Mouse (Mus musculus) hindbrain, embryonic 13.5 days (tissue): ENCODE measurements around the gene Csde1. TPM values are rescaled to one million over a fixed set of nuclear protein-coding genes. Genes with fewer than 3 reads are reported as not detected.
A peak's percentile ranks its signal among the peaks of the same experiment; 100 is the strongest.

Experiments used
- ATAC-seq: fragments of 200-750 bp; cut with Nextera tagmentation; 2 replicates; pipeline ENCODE4 v1.8.0; 2017; ENCODE audit warnings: moderate TSS enrichment; ENCODE audit not compliant: low FRiP score
- H3K27ac ChIP-seq: fragments of 300-500 bp; sonication (generic); 2 replicates; pipeline ENCODE4 v1.5.1; 2015; ENCODE audit warnings: inconsistent platforms, mild to moderate bottlenecking, moderate library complexity
- H3K27me3 ChIP-seq: fragments of 300-500 bp; sonication (generic); 2 replicates; pipeline ENCODE4 v1.6.1; 2015; ENCODE audit warnings: mild to moderate bottlenecking, inconsistent platforms
- H3K36me3 ChIP-seq: fragments of 300-500 bp; sonication (generic); 2 replicates; pipeline ENCODE4 v1.6.1; 2015; ENCODE audit warnings: mild to moderate bottlenecking, inconsistent platforms
- H3K4me1 ChIP-seq: fragments of 300-500 bp; sonication (generic); replicated peaks from 2 replicates; pipeline ENCODE4 v1.6.1; 2015; ENCODE audit warnings: inconsistent platforms
- H3K4me2 ChIP-seq: fragments of 300-500 bp; sonication (generic); 2 replicates; pipeline ENCODE4 v1.6.1; 2015; ENCODE audit warnings: inconsistent platforms, mild to moderate bottlenecking, moderate library complexity
- H3K4me3 ChIP-seq: fragments of 300-500 bp; sonication (generic); 2 replicates; pipeline ENCODE4 v1.5.1; 2015; ENCODE audit warnings: mild to moderate bottlenecking, inconsistent platforms
- H3K9ac ChIP-seq: fragments of 300-500 bp; sonication (generic); 2 replicates; pipeline ENCODE4 v1.6.1; 2015; ENCODE audit warnings: mild to moderate bottlenecking, inconsistent platforms
- H3K9me3 ChIP-seq: fragments of 300-500 bp; sonication (generic); 2 replicates; pipeline ENCODE4 v1.6.1; 2016; ENCODE audit warnings: inconsistent platforms
- WGBS: fragments of 180-500 bp; shearing (Covaris S2); methylation state at CpG from one replicate; pipeline ENCODE4 v1.1.7; 2015; 5-methylcytosine and 5-hydroxymethylcytosine counted together
- polyA plus RNA-seq: library from polyadenylated mRNA; unstranded; fragments of >200 nt; fragmentation: Nextera tagmentation; extraction: Ambion mirVana; gene quantifications from 2 replicates; pipeline ENCODE4 v1.2.1, GENCODE M21; 2015

Gene Csde1
- polyA plus RNA-seq, 1 experiment from 2014 or later, result 448 TPM

DNA sequence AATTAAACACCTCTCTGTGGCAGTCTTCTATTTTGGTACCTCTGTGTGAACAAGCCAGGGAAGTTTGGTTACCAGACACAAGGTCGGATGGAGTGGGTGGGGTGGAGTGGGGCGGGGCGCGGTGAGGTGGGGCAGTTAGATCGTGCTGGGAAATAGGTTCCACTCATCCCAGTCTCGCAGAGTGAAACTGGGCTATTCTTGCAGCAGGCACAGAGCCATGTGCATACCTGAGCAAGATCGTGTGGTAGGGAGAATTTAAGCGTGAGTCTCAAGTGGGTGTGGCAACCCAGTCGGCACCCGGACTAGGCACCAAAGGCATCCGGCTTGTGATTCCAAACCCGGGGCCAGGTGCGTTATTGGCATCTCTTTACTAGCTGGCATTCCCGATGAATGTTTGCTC is 81.7 kb downstream of the Csde1 start:
- H3K9ac ChIP-seq, result peak overlapping the region; percentile 77; the same call in 1 of the 2 replicates
- peak overlapping the region; percentile 93 for H3K4me2 ChIP-seq
- 0 out of 2 replicates have a peak, but pooled peaks have one; percentile 29 for ATAC-seq
- H3K9me3 ChIP-seq, result no peaks in the 10 kb centered on the region
- H3K36me3 ChIP-seq, result no peaks in the 10 kb centered on the region
- WGBS, result 3% methylated on average over 14 of the region's 14 CpGs
- peaks cover 43% of the 10 kb centered on the region for H3K27me3 ChIP-seq
- peaks cover 14% of the 10 kb centered on the region for H3K4me1 ChIP-seq
- H3K4me3 ChIP-seq, result peak overlapping the region; percentile 64
- H3K27ac ChIP-seq, result no peak overlapping the region

DNA sequence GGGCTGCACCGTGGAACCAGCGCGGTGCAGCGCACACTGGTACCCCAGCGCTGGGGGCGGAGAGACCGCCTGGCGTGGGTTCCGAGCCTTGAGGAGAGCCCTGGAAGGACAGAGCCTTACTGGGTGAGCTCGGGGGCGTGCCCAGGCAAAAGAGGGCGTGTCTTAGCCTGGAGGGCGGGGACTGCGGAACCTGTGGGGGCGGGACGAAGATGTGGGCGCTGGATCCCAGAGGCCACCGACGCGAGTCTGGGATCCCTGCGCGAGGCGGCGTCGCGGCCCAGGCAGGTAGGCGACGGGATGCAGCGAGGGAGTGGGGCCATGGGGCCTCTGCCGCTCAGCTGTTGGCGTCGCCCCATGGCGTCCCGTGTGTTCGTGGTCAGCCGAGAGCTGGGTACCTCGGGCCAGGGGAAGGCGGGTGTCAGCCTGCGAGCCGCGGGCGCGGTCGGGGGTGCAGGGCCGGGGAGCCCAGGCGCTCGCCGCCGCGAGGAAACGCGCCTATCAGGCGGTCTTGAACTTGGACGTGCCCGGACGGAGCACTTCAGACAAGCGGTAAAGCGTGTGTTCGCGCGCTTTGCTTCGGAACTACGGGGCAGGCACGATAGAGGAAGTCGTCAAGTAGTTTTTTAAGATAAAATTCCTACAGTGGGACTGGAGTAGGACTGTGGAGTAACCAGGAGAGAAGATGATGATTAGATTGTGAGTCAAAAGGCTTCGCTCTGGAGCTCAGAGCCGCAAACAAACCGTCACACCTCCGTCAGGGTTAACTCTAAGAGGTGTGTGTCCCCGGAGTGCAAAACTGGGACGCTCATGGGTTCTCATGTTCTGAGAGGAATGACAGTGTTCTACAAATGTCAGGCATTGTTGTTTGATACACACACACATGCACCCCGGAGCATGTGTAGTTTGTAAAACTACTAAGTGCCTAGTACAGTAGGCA is 82.5 kb downstream of the Csde1 start, which contains the start of gene Dennd2c:
TSS of gene Dennd2c (plus strand) at position 151 of the 937 bp plus-strand sequence.
- under 1% methylated on average over 61 of the region's 72 CpGs for whole genome bisulfite sequencing
- Histone ChIP-seq H3K36me3 (no peaks in the 10 kb centered on the region), H3K4me2 (peak within 1 kb of the TSS; percentile 93), H3K9ac (peak within 1 kb of the TSS; percentile 77), H3K4me3 (peak within 1 kb of the TSS; percentile 64), H3K27ac (no peak within 1 kb of the TSS), H3K4me1 (peaks cover 14% of the 10 kb centered on the region), H3K27me3 (peaks cover 43% of the 10 kb centered on the region), H3K9me3 (no peaks in the 10 kb centered on the region)
- peak; percentile 95 for ATAC-seq

Other genes starting within 250 kb of the Csde1 start
- gene Tshb, start 237.7 kb upstream of the Csde1 start, polyA plus RNA-seq, result 0.13 and 0.30 TPM in 2 replicates
- gene Sycp1, start 84.3 kb upstream of the Csde1 start, polyA plus RNA-seq, result not detected in 2 replicates
- 0.08 TPM in 1 of 2 replicates, not detected in the other for gene Nr1h5, start 56.3 kb upstream of the Csde1 start, polyA plus RNA-seq
- 54.3 and 64.6 TPM in 2 replicates for gene Sike1, start 24.7 kb upstream of the Csde1 start, polyA plus RNA-seq
- gene Nras, start 37.9 kb downstream of the Csde1 start, polyA plus RNA-seq, result 109 and 111 TPM in 2 replicates
- not detected in 2 replicates for gene Ampd1, start 53.6 kb downstream of the Csde1 start, polyA plus RNA-seq
- gene Dennd2c, start 82.2 kb downstream of the Csde1 start, polyA plus RNA-seq, result 1.3 and 1.5 TPM in 2 replicates
- gene Bcas2, start 151.2 kb downstream of the Csde1 start, polyA plus RNA-seq, result 233 and 236 TPM in 2 replicates